Mouse (Mus musculus) neutrophil, adult 5-6 weeks (primary cell): Measurements from ENCODE around the gene Bcam. TPM values are rescaled to one million over a fixed set of nuclear protein-coding genes. Genes with fewer than 3 reads are reported as not detected.
"Not testable (repeated sequence)": the region's sequence is repeated elsewhere in the genome, so short reads cannot be mapped to it uniquely, and the experiment has no call there.

Source experiments
- ATAC-seq: fragments of 151-379, 151-347 bp; 2 replicates; pipeline ENCODE4 v1.8.0; 2017; ENCODE audit warnings: mild to moderate bottlenecking, moderate TSS enrichment; ENCODE audit not compliant: insufficient number of reproducible peaks, poor library complexity, low FRiP score, severe bottlenecking; ENCODE audit errors: extremely low read depth
- total RNA-seq: library from RNA; stranded (forward); fragments of 200-1000 nt; gene quantifications from 2 replicates; pipeline ENCODE4 v1.2.3, GENCODE M21; 2017

Bcam gene
- total RNA-seq, 1 experiment from 2014 or later, result not detected

GRCm38 (mm10) chr7:19791504-19791903 lies 20.7 kb upstream of the Bcam start:
- not testable (repeated sequence) for ATAC-seq

- ATAC-seq, result peak; percentile 74
Measured at GRCm38 (mm10) chr7:19789904-19790347, 19.1 kb upstream of the Bcam start.

GRCm38 (mm10) chr7:19785874-19786458 lies 15.2 kb upstream of the Bcam start:
- ATAC-seq, result no peak

- no peak for ATAC-seq
Measured at GRCm38 (mm10) chr7:19784764-19785535, 14.1 kb upstream of the Bcam start.

- no peak for ATAC-seq
Measured at GRCm38 (mm10) chr7:19783630-19784029, 12.8 kb upstream of the Bcam start.

GRCm38 (mm10) chr7:19782645-19783044 lies 11.8 kb upstream of the Bcam start:
- no peak for ATAC-seq

GRCm38 (mm10) chr7:19781741-19782140 lies 10.9 kb upstream of the Bcam start:
- ATAC-seq, result no peak

- ATAC-seq, result no peak
Measured at GRCm38 (mm10) chr7:19779903-19780302, 9.1 kb upstream of the Bcam start.

- no peak for ATAC-seq
Measured at GRCm38 (mm10) chr7:19778645-19779044, 7.8 kb upstream of the Bcam start.

- ATAC-seq, result no peak
Measured at GRCm38 (mm10) chr7:19777049-19777723, 6.4 kb upstream of the Bcam start.

- ATAC-seq, result no peak
Measured at GRCm38 (mm10) chr7:19771682-19772081, 866 bp upstream of the Bcam start.

GRCm38 (mm10) chr7:19770375-19770754 lies 451 bp downstream of the Bcam start:
- ATAC-seq, result no peak

GRCm38 (mm10) chr7:19769434-19770374 lies 1.1 kb downstream of the Bcam start:
- ATAC-seq, result no peak

- no peak for ATAC-seq
Measured at GRCm38 (mm10) chr7:19769001-19769400, 1.8 kb downstream of the Bcam start.

- ATAC-seq, result no peak
Measured at GRCm38 (mm10) chr7:19768251-19768650, 2.6 kb downstream of the Bcam start.

- ATAC-seq, result no peak
Measured at GRCm38 (mm10) chr7:19764581-19764980, 6.2 kb downstream of the Bcam start.

- ATAC-seq, result no peak
Measured at GRCm38 (mm10) chr7:19763829-19764477, 6.9 kb downstream of the Bcam start.

GRCm38 (mm10) chr7:19762283-19762682 lies 8.5 kb downstream of the Bcam start:
- no peak for ATAC-seq

GRCm38 (mm10) chr7:19760021-19760420 lies 10.8 kb downstream of the Bcam start:
- ATAC-seq, result no peak
